Mouse (Mus musculus): ENCODE data around the gene Cln6.

The Cln6 gene

GRCm38 (mm10) chr9:62838506-62839171 is at the start of gene Cln6:
Gene Cln6, plus strand, starts transcription at chr9:62838785.
- no peak for TF ChIP-seq GATA4 (IDR thresholded peaks at IDR 0.05; ENCODE audit: insufficient replicate concordance, low read length)

GRCm38 (mm10) chr9:62789856-62790255 is 48.7 kb upstream of the Cln6 start:
- TF ChIP-seq GATA4 (IDR thresholded peaks at IDR 0.05; ENCODE audit: insufficient replicate concordance, low read length): no peak

DNA sequence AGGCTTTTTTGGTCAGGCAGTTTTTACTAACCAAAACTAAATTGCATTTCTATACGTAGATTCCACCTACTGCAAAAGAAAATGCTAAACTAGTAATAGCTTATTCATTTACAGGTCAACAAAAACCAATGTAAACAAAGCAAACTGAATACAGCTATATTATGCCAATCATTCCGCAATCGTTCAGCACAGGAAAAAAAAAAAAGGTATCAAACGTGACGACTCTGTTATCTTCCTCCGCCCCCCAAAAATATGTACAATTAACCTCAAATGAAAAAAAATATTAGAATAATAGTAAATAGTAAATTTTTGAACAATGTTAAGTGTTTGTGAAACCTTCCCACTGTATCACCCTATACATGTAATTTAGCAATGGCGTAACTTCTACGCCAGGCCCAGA is 28.5 kb upstream of the Cln6 start:
- TF ChIP-seq GATA4 (IDR thresholded peaks at IDR 0.05; ENCODE audit: insufficient replicate concordance, low read length): no peak

- no peak for TF ChIP-seq GATA4 (IDR thresholded peaks at IDR 0.05; ENCODE audit: insufficient replicate concordance, low read length)
Measured at GRCm38 (mm10) chr9:62810543-62811515, 27.8 kb upstream of the Cln6 start.

DNA sequence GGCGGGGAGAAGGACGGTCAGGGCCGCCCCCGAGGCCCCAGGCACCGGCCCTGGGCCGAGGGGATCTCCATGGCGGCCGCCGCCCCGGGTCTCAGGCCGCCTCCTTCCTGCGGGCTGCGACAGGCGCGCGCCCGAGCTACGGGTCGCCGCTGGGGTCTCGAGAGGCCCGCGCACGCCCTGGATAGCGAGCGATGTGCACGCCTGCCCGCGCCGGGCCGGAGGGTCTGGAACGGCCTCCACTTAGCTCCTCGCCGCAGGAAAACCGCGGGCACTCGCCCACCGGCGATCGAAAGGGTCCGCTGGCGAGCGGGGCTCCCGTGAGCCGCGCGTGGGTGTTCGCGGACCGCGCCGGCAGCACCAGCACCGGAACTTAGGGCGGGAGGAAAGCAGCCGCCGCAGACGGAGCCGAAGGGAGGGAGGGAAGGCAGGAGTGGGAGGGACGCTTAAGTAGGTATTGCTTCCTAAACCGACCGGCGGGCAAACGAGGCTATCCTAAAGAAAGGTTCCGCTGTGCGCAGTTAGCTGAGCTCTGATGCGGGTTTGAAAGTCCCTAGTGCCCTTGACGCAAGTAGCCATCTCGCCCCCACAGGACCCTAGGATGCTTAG is 27.0 kb upstream of the Cln6 start, which contains the start of gene Fem1b:
Gene Fem1b (minus strand): TSS at position 419 of the 606 bp plus-strand sequence.
- TF ChIP-seq GATA4 (IDR thresholded peaks at IDR 0.05; ENCODE audit: insufficient replicate concordance, low read length): peak; percentile 40; the same call in 1 of the 2 replicates

DNA sequence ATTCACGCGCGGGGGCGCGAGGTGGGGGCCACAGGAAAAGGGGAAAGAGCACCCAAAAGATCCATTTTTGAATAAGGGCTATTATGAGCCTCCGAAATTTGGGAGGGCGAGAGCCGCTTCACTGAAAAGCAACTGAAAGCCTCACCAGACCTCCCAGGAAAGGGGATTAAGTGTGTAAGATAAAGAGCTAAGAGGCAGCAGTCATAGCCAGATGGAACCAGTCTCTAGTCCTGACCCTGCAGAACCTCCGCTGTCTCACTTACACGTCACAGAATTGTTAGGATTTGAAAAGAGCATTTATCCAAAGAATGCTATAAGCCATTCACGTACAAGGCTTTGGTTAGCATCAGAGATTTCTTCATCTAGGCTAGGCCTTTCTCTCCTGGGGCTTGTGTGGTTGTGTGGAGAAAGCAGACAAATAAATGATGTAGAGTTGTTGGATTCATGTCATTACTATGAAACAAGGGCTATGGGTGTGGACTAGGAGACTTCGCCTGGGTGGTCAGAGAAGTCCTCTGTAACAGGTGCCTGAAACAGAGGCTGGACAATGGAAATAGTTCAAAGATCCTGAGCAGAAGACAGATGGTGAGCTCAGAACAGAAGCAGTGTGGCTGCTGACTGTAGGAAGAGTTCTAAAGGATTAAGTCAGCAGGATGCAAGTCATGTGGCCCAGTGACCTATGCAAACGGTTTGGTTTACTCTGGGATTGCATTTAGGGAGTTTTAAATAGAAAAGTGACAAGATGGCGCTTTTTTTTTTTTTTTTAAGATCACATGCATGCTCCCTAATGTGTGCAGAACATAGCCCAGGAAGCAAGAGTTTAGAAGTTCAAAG is 26.2 kb upstream of the Cln6 start:
- no peak for TF ChIP-seq GATA4 (IDR thresholded peaks at IDR 0.05; ENCODE audit: insufficient replicate concordance, low read length)

DNA sequence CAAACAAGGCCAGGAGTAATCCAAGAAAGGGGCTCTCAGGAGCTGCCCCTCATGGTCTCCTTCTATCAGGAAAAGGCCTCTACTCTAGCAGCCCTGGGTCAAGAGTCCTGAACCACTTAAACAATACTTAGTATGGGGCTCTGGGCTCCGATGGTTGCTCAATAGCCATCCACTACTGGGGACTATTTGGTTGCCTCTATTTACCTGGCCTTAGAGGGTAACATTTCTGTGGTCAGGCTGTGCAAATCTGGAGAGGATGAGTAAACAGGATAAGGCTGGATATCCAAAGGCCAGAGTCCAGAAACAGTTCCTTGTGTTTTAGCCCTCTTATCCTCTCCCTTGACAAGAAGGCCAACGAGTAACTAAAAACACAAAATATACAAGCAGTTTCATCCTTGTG is 23.8 kb upstream of the Cln6 start:
- no peak for TF ChIP-seq GATA4 (IDR thresholded peaks at IDR 0.05; ENCODE audit: insufficient replicate concordance, low read length)

DNA sequence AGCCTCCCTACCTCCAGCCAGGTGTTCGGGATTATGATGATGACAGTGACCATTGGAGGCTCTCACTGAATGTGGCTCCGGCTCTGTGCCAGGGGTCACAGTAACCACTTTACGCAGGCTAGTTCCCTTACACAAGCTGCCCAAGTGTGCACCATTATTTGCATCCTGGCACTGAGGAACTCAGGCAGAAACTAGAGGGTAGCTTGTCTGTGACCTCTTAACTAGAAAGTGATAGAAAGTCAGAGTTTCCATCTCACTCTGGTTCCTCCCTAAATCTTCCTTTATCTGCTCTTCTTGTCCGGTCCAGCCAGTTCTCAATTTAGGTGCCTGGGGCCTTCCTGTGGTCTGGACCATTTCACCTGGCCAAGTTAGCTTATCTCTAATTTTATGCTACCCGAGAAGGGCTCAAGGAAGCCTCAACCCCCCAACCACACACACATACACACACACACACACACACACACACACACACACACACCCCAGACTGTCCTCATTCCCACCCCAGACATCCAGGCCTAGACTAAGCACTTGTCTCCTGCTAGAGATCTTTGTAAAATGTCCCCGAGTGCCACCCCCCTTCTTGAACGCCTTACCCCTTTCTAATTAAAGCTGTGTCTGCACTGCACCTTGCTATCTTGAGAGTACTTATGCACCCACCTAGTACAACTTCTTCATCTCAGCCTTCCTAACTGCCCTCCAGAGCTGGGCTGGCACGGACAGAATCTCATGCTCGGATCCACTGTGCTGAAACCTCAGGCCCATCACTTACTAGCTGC is 22.1 kb upstream of the Cln6 start:
- TF ChIP-seq GATA4 (IDR thresholded peaks at IDR 0.05; ENCODE audit: insufficient replicate concordance, low read length): no peak

- TF ChIP-seq GATA4 (IDR thresholded peaks at IDR 0.05; ENCODE audit: insufficient replicate concordance, low read length): no peak
Measured at GRCm38 (mm10) chr9:62817099-62817571, 21.4 kb upstream of the Cln6 start.

GRCm38 (mm10) chr9:62817828-62818614 is 20.6 kb upstream of the Cln6 start:
- no peak for TF ChIP-seq GATA4 (IDR thresholded peaks at IDR 0.05; ENCODE audit: insufficient replicate concordance, low read length)

GRCm38 (mm10) chr9:62819494-62819893 is 19.1 kb upstream of the Cln6 start:
- TF ChIP-seq GATA4 (IDR thresholded peaks at IDR 0.05; ENCODE audit: insufficient replicate concordance, low read length): no peak

DNA sequence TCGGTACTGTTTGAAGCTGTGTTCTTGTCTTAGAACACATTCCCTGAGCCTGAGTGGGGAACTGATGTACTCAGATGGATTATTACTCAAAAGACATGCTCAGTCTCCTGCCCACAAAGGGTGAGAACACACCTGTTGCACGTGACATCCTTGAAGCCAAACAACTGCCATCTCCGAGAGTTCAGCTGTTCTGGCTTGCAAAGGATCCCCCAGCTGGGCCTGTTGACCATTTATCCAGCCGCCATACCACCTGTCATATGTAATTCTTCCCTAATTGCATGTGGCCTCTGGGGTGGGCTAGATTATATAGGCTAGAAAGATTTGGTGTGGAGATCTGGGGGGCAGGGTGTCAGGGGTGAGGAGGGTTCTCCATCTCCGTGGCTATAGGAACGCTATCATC is 17.8 kb upstream of the Cln6 start:
- no peak for TF ChIP-seq GATA4 (IDR thresholded peaks at IDR 0.05; ENCODE audit: insufficient replicate concordance, low read length)

GRCm38 (mm10) chr9:62821811-62822210 is 16.8 kb upstream of the Cln6 start:
- no peak for TF ChIP-seq GATA4 (IDR thresholded peaks at IDR 0.05; ENCODE audit: insufficient replicate concordance, low read length)
